Mouse (Mus musculus) heart, embryonic 13.5 days (tissue): Measurements from ENCODE around the gene 1700025G04Rik. TPM values are rescaled to one million over a fixed set of nuclear protein-coding genes. Genes with fewer than 3 reads are reported as not detected.

Source experiments
- ATAC-seq: fragments of 200-750 bp; cut with Nextera tagmentation; 2 replicates; pipeline ENCODE4 v1.8.0; 2017; ENCODE audit warnings: moderate TSS enrichment; ENCODE audit not compliant: insufficient number of reproducible peaks, low FRiP score, low TSS enrichment; ENCODE audit errors: extremely low read depth
- H3K27ac ChIP-seq: fragments of 300-500 bp; sonication (generic); replicated peaks from 2 replicates; pipeline ENCODE4 v1.5.1; 2015; ENCODE audit warnings: moderate library complexity, mild to moderate bottlenecking, inconsistent platforms
- H3K27me3 ChIP-seq: fragments of 300-500 bp; sonication (generic); replicated peaks from 2 replicates; pipeline ENCODE4 v1.6.1; 2015; ENCODE audit warnings: mild to moderate bottlenecking, inconsistent platforms
- H3K36me3 ChIP-seq: fragments of 300-500 bp; sonication (generic); 2 replicates; pipeline ENCODE4 v1.6.1; 2015; ENCODE audit warnings: mild to moderate bottlenecking, inconsistent platforms
- H3K4me1 ChIP-seq: fragments of 300-500 bp; sonication (generic); 2 replicates; pipeline ENCODE4 v1.6.1; 2015; ENCODE audit warnings: inconsistent platforms
- H3K4me2 ChIP-seq: fragments of 300-500 bp; sonication (generic); 2 replicates; pipeline ENCODE4 v1.6.1; 2015; ENCODE audit warnings: inconsistent platforms, mild to moderate bottlenecking, moderate library complexity
- H3K4me3 ChIP-seq: fragments of 300-500 bp; sonication (generic); 2 replicates; pipeline ENCODE4 v1.5.1; 2015; ENCODE audit warnings: moderate library complexity, mild to moderate bottlenecking, inconsistent platforms
- H3K9ac ChIP-seq: fragments of 300-500 bp; sonication (generic); 2 replicates; pipeline ENCODE4 v1.6.1; 2015; ENCODE audit warnings: inconsistent platforms, mild to moderate bottlenecking, moderate library complexity
- H3K9me3 ChIP-seq: fragments of 300-500 bp; sonication (generic); 2 replicates; pipeline ENCODE4 v1.6.1; 2016; ENCODE audit warnings: inconsistent platforms
- WGBS: fragments of 180-500 bp; shearing (Covaris S2); methylation state at CpG from one replicate; pipeline ENCODE4 v1.1.7; 2015; ENCODE audit warnings: mixed read lengths; 5-methylcytosine and 5-hydroxymethylcytosine counted together
- polyA plus RNA-seq: library from polyadenylated mRNA; unstranded; fragments of >200 nt; fragmentation: Nextera tagmentation; extraction: Ambion mirVana; gene quantifications from 2 replicates; pipeline ENCODE4 v1.2.1, GENCODE M21; 2015

Gene 1700025G04Rik
- polyA plus RNA-seq, 1 experiment from 2014 or later, result 24.3 TPM

DNA sequence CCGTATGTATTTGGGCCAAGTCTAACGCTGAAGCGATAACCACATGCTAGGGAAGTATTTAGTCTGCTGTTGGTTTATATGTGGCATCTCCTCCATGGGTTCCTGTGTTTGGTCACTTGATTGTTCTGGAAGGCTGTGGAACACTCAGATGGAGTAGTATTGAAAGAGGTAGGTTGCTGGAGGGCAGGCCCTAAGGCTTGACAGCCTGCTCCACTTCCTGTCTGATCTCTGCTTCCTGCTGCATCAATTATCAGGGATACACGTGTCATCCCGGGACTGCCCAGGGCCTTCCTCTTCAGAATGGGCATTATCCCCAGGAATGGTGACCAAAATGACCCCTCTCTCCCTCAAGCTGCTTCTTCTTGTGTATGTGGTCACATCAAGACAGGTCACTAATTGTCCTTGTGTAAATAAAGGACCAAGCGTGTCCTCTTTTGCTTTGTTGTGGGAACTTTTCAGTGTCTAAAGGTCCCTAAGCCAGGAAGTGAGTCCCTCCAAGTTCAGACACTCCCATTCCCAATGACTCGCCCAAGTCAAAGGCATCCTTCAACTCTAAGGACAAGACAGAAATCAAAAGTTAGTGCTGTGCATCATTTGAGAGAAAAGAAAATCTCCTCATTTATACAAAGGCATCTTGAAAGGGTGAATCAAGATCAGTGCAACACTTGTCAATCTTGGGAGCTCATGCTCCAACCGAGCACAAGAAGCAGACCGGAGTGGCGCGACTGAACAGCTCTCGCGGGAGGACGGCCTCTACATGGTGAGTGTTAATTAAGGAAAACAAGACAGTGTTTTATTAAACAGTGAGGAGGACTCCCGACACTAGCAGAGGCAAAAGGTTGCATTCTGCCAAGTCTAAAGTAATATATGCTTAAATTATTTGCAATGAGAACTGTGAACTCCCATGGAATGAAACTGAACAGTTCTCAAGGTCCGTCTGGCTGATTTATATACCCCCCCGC, 114.2 kb downstream of the 1700025G04Rik start:
- Histone ChIP-seq H3K36me3 (peaks cover 8% of the 10 kb centered on the region; the same call in 1 of the 2 replicates), H3K9ac (no peak overlapping the region), H3K9me3 (no peaks in the 10 kb centered on the region), H3K27me3 (no peaks in the 10 kb centered on the region), H3K27ac (no peak overlapping the region), H3K4me3 (no peak overlapping the region), H3K4me2 (0 out of 2 replicates have a peak overlapping the region, but pooled peaks have one; percentile 3), H3K4me1 (peaks cover 54% of the 10 kb centered on the region)
- WGBS, result 71% methylated on average over 17 of the region's 17 CpGs
- ATAC-seq, result no peak

DNA sequence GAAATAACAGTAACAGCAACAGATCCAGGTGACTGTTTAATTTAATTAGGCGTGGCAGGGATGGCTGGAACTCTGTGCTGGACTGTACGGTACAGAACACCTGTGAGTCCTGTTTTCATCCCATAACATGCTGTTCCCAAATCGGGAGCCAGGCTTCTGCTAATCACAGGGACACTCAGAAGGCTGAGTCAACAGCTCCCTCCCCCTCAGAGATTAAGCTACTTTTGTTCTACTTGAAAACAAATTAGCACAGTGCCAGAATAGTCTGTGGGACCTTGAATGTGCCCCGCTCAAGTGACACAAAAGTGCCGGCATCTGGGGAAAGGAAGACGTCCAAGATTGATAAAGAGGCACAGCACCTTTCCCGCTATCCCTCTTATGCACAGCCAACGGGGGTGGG, 115.0 kb downstream of the 1700025G04Rik start:
- Histone ChIP-seq H3K4me2 (peak overlapping the region; percentile 3; the same call in 1 of the 2 replicates), H3K9me3 (no peaks in the 10 kb centered on the region), H3K4me1 (peaks cover 46% of the 10 kb centered on the region), H3K4me3 (no peak overlapping the region), H3K27me3 (no peaks in the 10 kb centered on the region), H3K27ac (no peak overlapping the region), H3K36me3 (peaks cover 8% of the 10 kb centered on the region; the same call in 1 of the 2 replicates), H3K9ac (0 out of 2 replicates have a peak overlapping the region, but pooled peaks have one; percentile 16)
- ATAC-seq, result no peak
- 38% methylated on average over 8 of the region's 8 CpGs for WGBS

DNA sequence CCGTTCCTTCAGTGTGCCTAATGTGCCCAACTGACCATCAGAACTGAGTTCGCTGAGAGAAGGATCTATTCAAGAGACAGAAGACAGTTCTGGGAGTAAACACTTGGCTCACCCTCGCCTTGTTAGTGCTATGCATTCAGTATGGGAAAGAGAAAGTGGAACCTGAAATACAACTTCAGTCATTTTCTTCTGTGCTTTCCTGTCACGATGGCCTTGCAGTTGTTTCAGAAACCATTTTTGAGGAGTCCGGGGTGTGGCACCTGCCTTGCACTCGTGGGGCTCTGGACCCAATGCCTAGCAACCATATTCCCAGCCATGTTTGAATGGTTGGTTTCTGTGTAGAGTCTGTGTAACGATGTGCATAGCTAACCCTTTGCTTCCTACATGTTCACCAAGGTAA, 115.5 kb downstream of the 1700025G04Rik start:
- Histone ChIP-seq H3K9ac (no peak overlapping the region), H3K27ac (no peak overlapping the region), H3K4me3 (no peak overlapping the region), H3K27me3 (no peaks in the 10 kb centered on the region), H3K4me2 (0 out of 2 replicates have a peak overlapping the region, but pooled peaks have one; percentile 3), H3K4me1 (peaks cover 43% of the 10 kb centered on the region), H3K36me3 (peaks cover 8% of the 10 kb centered on the region; the same call in 1 of the 2 replicates), H3K9me3 (no peaks in the 10 kb centered on the region)
- WGBS, result 91% methylated on average over 7 of the region's 7 CpGs
- ATAC-seq, result no peak

DNA sequence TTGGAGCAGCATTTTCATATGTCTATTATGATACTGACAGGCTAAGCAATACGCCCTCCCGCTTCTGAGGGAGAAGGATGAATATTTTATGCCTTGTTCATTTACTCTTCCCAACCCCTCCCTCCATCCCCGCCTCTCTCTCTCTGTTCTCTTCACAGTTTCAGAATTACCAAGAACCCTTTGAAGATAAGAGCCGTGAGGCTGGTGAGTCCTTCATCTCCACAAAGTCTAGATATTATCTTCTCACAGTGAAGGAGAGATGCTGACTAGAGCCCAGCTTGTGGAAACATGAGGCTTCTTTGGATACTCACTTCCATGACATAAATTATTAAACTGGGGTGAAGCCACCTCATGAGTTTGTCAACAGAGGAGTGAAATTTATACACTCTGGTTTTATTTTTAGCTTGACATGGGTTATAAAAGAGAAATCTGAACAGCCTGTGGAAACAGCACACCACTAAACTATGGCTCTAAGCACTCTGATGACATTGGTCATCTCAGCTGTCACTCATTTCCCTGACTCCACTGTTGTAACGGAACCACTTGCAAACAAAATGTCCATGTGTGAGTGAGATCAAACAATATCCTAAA, 116.7 kb downstream of the 1700025G04Rik start:
- Histone ChIP-seq H3K4me3 (no peak overlapping the region), H3K27ac (no peak overlapping the region), H3K4me2 (no peak overlapping the region), H3K36me3 (0 out of 2 replicates have a peak, but pooled peaks cover 3% of the 10 kb centered on the region), H3K27me3 (no peaks in the 10 kb centered on the region), H3K4me1 (peaks cover 43% of the 10 kb centered on the region), H3K9ac (no peak overlapping the region), H3K9me3 (no peaks in the 10 kb centered on the region)
- WGBS, result 66% methylated on average over 5 of the region's 5 CpGs
- no peak for ATAC-seq

DNA sequence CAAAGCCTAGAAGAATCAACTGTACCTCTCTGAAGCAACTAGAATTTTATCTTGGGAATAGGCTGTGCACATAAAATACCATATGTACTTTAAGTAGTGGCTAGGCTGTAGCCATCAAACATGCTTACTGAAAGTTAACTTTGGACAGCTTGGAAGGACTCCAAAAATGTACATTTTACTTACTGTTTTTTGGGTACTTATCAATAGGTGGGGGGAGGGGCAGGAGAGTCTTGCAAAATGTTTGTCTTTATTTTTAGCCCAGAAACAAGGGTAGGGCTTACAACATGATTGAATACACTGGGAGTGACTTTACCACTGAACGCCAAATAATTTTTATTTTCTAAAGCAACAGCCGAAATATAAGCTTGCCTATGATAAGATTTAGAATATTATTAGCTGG, 118.3 kb downstream of the 1700025G04Rik start:
- no peak overlapping the region for H3K4me2 ChIP-seq
- ATAC-seq, result no peak
- no peak overlapping the region for H3K4me3 ChIP-seq
- no peaks in the 10 kb centered on the region for H3K27me3 ChIP-seq
- WGBS, result 82% methylated on average over 2 of the region's 2 CpGs
- 0 out of 2 replicates have a peak, but pooled peaks cover 3% of the 10 kb centered on the region for H3K36me3 ChIP-seq
- no peaks in the 10 kb centered on the region for H3K9me3 ChIP-seq
- H3K9ac ChIP-seq, result no peak overlapping the region
- peaks cover 42% of the 10 kb centered on the region for H3K4me1 ChIP-seq
- H3K27ac ChIP-seq, result no peak overlapping the region

DNA sequence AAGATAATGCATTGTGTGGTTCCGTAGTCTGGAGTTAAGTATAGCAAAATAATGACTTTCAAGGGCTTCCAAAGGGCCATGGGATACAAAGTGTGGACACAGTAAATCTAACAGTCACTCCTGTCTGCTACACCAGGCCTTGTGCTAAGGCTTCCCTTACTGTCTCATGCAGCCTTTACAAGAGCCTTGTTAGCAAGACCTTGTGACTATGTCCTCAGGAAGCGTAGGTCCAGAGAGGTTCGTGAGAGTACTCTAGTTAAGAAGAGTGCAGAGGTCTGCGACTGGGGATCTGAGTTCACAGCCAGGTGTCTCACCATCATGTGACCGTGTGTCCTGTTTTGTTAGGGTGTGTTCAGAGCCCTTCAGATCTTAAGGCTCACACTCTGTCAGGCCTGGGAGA, 121.8 kb downstream of the 1700025G04Rik start:
- no peak overlapping the region for H3K4me3 ChIP-seq
- 79% methylated on average over 5 of the region's 5 CpGs for WGBS
- H3K9ac ChIP-seq, result no peak overlapping the region
- H3K27me3 ChIP-seq, result no peaks in the 10 kb centered on the region
- peaks cover 32% of the 10 kb centered on the region for H3K4me1 ChIP-seq
- no peak for ATAC-seq
- H3K9me3 ChIP-seq, result no peaks in the 10 kb centered on the region
- H3K4me2 ChIP-seq, result no peak overlapping the region
- H3K36me3 ChIP-seq, result 0 out of 2 replicates have a peak, but pooled peaks cover 3% of the 10 kb centered on the region
- no peak overlapping the region for H3K27ac ChIP-seq

DNA sequence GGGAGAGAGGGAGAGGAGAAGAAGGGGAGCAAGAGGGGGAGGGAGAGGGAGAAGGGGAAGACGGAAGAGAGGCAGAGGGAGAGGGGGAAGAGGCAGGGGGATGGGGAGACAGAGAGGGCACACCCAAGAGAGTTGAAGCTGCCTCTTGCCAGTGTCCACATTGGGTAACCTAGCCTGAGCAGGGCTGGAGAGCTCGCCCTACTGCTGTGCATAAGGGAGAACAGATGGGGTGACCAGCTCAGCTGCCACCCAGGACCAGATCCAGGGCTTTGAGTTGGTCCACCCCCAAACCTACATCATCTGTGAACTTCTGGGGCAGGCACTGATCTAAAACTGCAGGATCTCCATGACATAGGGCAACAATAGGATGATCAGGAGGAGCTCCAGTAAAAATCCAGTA, 125.1 kb downstream of the 1700025G04Rik start:
- Histone ChIP-seq H3K9me3 (no peaks in the 10 kb centered on the region), H3K27me3 (no peaks in the 10 kb centered on the region), H3K27ac (no peak overlapping the region), H3K9ac (no peak overlapping the region), H3K4me1 (peaks cover 17% of the 10 kb centered on the region), H3K4me2 (no peak overlapping the region), H3K4me3 (no peak overlapping the region), H3K36me3 (peaks cover 13% of the 10 kb centered on the region)
- ATAC-seq, result no peak
- WGBS, result 68% methylated on average over 2 of the region's 2 CpGs

DNA sequence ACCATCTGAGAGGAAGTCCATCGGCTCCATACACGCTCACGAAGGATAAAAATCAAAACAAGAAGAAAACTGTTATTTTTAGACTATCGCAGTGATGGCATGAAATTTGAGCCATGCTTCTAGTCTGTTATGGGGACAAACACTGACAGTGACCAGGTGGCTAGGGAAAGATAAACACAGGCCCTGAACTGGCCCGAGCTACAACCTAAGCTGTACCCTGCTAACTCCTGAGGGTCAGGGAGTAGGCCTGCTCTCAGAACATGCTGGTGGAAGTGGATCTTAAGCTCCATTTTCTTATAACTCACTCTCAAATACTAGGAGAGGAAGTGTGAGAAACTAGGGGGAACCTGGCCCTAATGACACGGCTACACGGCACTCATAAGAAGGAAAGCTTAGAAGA, 126.7 kb downstream of the 1700025G04Rik start:
- H3K27me3 ChIP-seq, result no peaks in the 10 kb centered on the region
- H3K4me1 ChIP-seq, result peaks cover 27% of the 10 kb centered on the region
- no peak overlapping the region for H3K4me2 ChIP-seq
- H3K9ac ChIP-seq, result no peak overlapping the region
- peaks cover 10% of the 10 kb centered on the region for H3K36me3 ChIP-seq
- H3K9me3 ChIP-seq, result no peaks in the 10 kb centered on the region
- ATAC-seq, result no peak
- H3K4me3 ChIP-seq, result no peak overlapping the region
- 54% methylated on average over 7 of the region's 7 CpGs for WGBS
- H3K27ac ChIP-seq, result no peak overlapping the region

DNA sequence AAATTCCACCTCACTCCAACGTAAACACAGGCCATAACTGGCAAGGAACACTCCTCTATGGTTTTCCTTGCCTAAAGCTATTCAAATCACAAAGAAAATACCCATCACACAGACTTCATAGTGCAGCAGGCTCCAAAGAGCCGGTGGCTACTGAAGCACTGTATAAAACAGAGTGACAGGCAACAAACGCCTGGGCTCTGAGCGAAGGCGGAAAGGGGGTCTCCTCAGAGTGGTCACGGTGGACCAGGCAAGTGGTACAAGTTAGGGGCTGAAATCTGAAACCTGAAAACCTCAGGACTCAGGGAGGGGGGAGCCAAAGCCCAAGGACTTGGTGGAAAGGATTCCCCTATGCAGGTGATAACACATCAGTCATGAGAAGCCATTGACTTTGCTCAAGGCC, 127.8 kb downstream of the 1700025G04Rik start:
- H3K36me3 ChIP-seq, result peaks cover 10% of the 10 kb centered on the region
- no peak overlapping the region for H3K4me3 ChIP-seq
- H3K4me1 ChIP-seq, result peaks cover 34% of the 10 kb centered on the region
- WGBS, result 60% methylated on average over 6 of the region's 6 CpGs
- H3K9me3 ChIP-seq, result no peaks in the 10 kb centered on the region
- no peaks in the 10 kb centered on the region for H3K27me3 ChIP-seq
- H3K9ac ChIP-seq, result no peak overlapping the region
- ATAC-seq, result no peak
- no peak overlapping the region for H3K4me2 ChIP-seq
- H3K27ac ChIP-seq, result no peak overlapping the region

DNA sequence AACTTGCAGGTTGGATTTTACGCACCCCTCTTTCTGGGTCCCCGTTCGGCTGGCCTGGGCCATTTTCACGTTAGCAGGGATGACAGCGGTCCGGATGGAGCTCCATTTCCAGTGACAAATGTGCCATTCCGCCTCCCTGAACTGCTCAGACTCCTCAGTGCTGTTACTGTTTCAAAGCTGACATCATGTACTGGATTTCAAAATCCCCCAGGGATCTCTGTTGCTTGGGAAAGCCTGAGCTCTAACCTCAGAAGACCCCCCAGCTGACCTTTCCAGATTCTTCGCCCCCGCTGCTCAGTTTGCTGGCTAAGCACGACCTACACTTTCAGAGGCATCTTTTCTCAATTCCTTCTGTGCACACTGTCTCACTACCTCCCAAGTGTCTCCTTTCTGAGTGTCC, 128.7 kb downstream of the 1700025G04Rik start:
- no peak for ATAC-seq
- Histone ChIP-seq H3K9ac (no peak overlapping the region), H3K27ac (no peak overlapping the region), H3K9me3 (no peaks in the 10 kb centered on the region), H3K4me3 (no peak overlapping the region), H3K36me3 (peaks cover 10% of the 10 kb centered on the region), H3K4me1 (peaks cover 36% of the 10 kb centered on the region), H3K4me2 (no peak overlapping the region), H3K27me3 (no peaks in the 10 kb centered on the region)
- 78% methylated on average over 10 of the region's 10 CpGs for WGBS

DNA sequence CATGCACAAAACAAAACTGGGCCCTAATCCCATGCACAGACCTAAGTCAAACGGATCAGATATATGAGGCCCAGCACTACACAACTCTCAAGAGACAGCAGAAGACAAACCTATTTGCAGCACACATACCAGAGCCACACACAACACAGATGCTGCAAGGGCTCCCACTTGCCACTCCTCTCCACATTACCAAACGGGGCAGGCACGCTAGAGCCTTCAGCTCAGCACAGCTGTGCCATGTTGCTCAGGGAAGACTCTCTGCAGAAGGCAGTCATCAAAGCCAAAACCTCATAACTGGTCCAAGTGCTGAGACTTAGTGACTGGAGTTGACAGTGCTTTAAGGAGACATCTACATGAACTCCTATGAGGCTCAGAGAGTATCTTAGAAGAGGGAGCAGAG, 130.9 kb downstream of the 1700025G04Rik start:
- Histone ChIP-seq H3K27me3 (no peaks in the 10 kb centered on the region), H3K36me3 (peaks cover 10% of the 10 kb centered on the region), H3K9ac (no peak overlapping the region), H3K4me2 (no peak overlapping the region), H3K27ac (no peak overlapping the region), H3K4me1 (peaks cover 55% of the 10 kb centered on the region), H3K9me3 (no peaks in the 10 kb centered on the region), H3K4me3 (no peak overlapping the region)
- 35% methylated on average over 3 of the region's 3 CpGs for WGBS
- no peak for ATAC-seq
